Mouse (Mus musculus) cerebral cortex, adult 2 months (tissue): ENCODE measurements around the gene Mff.

Experiments
- WGBS: fragments of 180-500 bp; shearing (Covaris S2); methylation state at CpG from one replicate; pipeline ENCODE4 v1.1.7; 2018; 5-methylcytosine and 5-hydroxymethylcytosine counted together

Gene Mff

GRCm38 (mm10) chr1:82724339-82725025 lies at the start of gene Mff:
Mff (plus strand) TSS chr1:82724890.
- 5% methylated on average over 38 of the region's 38 CpGs for WGBS

DNA sequence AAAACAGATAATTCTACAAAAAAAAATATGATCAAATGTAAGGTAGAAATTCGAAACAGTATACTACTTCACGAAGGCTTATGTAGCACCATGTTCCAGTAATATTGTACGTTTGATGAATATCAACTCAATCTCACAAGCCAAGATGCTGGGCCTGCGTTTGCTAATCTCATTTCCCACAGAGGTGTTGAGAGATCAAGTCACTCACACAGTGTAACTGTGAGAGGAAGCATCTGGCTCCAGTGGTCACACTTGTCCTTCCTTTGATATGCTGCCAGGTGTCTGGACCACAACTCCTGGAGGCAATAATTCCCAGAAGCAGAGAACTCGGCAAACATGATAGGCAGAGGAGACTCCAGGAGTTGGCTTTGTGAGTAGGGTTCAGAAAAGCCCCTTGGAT lies 38.4 kb upstream of the Mff start:
- 79% methylated on average over 5 of the region's 5 CpGs for WGBS

DNA sequence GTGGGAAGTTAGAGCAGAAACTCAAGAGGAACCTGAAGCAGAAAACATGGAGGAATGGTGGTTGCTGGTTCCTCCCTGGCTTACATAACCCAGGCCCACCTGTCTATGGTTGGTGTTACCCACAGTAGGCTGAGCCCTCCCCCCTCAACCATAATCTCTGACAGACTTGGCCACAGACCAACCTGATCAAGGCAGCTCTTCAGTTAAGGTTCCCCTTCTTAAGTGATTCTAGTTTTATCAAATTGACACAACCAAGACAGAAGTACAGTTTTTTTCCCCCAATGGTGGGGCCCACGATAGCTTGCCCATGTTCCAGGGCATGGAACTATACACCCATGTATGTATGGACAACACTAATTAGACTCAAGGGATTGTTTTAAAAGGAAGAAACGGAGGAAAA lies 37.8 kb upstream of the Mff start:
- 84% methylated on average over 2 of the region's 2 CpGs for WGBS

GRCm38 (mm10) chr1:82687931-82688330 lies 36.8 kb upstream of the Mff start:
- 50% methylated on average over 6 of the region's 6 CpGs for WGBS

GRCm38 (mm10) chr1:82695915-82696314 lies 28.8 kb upstream of the Mff start:
- 51% methylated on average over 3 of the region's 3 CpGs for WGBS

- 65% methylated on average over 9 of the region's 9 CpGs for WGBS
These were observed 6.7 kb upstream of the Mff start for GRCm38 (mm10) chr1:82717816-82718512.

- under 1% methylated on average over 37 of the region's 37 CpGs for WGBS
These were observed 560 bp downstream of the Mff start for GRCm38 (mm10) chr1:82725026-82725874.

DNA sequence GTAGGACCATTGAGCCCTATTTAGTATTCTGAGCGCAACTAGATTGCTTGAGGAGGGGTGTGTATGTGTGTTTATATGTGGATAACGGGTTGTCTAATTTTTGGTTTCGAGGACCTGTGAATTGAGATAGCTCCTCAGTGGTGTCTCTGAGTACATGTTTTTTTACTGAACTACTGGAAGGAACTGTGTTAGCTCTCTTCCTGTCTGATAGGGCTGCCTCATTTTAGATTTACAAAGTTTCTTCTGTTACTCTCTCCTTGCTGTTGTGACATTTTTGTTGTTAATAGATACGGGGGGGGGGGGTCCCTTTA lies 1.1 kb downstream of the Mff start:
- 15% methylated on average over 4 of the region's 4 CpGs for WGBS

- 89% methylated on average over 5 of the region's 5 CpGs for WGBS
These were observed 1.8 kb downstream of the Mff start for GRCm38 (mm10) chr1:82726482-82726881.

DNA sequence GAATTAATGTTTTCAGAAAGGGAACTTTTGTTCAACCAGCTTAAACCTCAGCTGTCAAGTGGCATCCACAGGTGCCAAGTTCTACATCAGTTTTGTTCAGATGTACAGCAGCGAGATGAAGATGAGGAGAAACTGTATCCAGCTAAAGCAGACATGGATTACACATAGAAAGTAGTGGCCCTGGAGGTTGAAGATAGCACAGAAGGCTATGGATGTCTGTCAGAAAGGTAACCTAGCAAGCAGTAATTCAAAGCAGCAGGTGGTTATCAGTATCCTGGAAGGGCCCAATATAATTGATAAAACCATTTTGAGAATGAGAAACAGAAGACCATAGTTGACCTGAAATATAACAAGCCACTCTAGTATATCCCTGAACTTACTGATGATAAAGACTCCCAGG lies 8.7 kb downstream of the Mff start:
- WGBS, result 92% methylated on average over 1 of the region's 1 CpGs

DNA sequence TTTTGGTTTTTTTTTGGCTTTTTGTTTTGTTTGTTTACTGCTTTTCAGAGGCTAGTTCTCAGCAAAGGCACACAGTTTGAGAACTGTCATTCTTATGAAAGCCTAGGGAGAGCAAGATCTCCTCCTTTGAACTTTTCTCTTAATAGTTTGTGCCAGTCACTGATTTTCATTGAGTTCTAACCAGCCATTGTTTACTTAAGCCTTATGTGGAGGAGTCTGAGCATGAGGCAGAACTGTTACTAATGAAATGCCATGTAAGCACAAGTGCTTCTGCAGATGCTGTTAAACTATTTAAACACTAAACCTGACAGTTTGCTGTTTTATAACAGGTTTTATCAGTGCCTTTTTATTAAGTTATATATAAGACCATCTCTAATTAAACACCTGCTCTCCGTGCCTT lies 13.4 kb downstream of the Mff start:
- WGBS, result 73% methylated on average over 1 of the region's 1 CpGs

- WGBS, result 50% methylated on average over 7 of the region's 7 CpGs
These were observed 16.8 kb downstream of the Mff start for GRCm38 (mm10) chr1:82741539-82741938.

- 90% methylated on average over 3 of the region's 3 CpGs for WGBS
These were observed 19.3 kb downstream of the Mff start for GRCm38 (mm10) chr1:82743962-82744361.

GRCm38 (mm10) chr1:82746408-82746807 lies 21.7 kb downstream of the Mff start:
- WGBS, result 75% methylated on average over 4 of the region's 4 CpGs

DNA sequence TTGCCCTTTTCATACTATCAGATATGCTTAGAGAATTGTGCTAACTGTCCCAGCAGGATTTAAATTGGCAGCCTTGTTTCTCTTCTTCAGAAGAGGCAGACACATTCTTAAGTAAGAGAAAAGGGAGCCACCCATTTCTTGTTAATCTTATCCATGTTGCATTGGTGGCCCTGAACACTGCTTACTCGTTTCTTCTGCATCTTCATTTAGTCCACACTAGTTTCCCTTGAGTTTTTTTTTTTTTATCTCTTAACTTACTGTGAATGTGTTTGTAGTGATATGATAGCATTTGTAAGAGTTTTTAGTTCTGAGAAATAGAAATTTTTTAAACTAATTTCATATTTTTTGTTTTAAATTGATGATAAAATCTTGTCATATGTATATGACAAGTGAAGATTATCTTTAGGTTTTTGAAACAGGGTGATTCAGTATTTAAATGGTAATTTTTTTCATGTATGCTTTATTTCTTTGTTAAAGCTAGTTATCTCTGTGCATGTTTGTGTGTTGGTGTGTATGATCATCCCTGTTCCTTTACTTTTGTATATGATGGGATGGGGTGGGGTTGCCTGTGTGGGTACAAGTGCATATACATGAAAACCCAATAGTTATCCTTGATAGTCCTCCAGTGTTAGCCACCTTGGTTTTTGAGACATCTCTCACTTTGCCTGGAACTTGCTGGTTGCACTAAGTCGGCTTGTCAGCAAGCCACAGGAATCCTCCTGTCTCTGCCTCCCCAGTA lies 23.2 kb downstream of the Mff start:
- WGBS, result 87% methylated on average over 2 of the region's 2 CpGs

GRCm38 (mm10) chr1:82759520-82759919 lies 34.8 kb downstream of the Mff start:
- 93% methylated on average over 1 of the region's 1 CpGs for WGBS

DNA sequence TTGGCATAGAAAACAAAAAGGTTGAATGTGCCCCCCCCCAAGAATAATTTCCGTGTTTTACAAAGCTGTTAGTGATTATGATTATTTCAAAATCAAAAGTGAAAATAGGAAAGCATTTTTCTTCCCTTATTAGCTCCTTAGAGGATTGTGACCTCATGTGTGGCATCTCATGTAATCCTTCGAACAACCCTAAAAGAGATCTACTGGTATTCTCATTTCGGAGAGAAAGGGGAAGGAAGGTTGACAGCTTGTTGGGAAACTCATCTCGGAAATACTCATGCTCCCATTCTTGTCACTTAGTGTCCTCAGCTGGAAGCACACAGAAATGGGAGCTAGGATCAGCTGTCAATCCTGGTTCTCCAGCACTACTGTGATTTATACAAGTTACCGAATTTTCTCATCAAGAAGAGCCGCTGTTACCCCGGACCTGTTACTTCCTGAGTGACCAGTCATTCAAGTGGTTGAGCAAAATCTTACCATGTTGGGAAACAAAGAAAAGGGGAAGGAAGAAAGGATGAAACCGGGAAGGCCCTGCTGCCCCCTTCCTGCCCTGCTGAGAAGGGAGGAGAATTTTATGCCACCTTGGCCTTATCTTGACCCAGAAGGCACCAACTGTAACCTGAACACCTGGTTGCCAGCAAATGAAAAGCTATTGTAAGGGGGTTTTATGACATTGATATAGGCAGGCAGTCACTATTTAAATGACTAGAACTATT lies 36.9 kb downstream of the Mff start:
- WGBS, result 88% methylated on average over 8 of the region's 8 CpGs

GRCm38 (mm10) chr1:82762274-82762673 lies 37.6 kb downstream of the Mff start:
- 84% methylated on average over 1 of the region's 1 CpGs for WGBS

GRCm38 (mm10) chr1:82766227-82766626 lies 41.5 kb downstream of the Mff start:
- WGBS, result 57% methylated on average over 1 of the region's 1 CpGs

- WGBS, result 79% methylated on average over 4 of the region's 4 CpGs
These were observed 42.0 kb downstream of the Mff start for GRCm38 (mm10) chr1:82766641-82767040.

- WGBS, result 79% methylated on average over 5 of the region's 5 CpGs
These were observed 43.6 kb downstream of the Mff start, which contains the start of gene Tm4sf20 for GRCm38 (mm10) chr1:82768269-82768668. Tm4sf20 (minus strand) TSS chr1:82768461.
